In genomic region chr5:100255276-100255675, GRCm38 (mm10) we compare ENCODE assay signal across 21 mouse cellular contexts.
DNase-seq lines count a peak whose midpoint lies in the region; ATAC-seq lines count a peak whose summit lies in the region.
"Had no signal": no experiment of that assay in that cellular context is flagged by ENCODE, and none has a peak within 500 bp of the region (broad histone marks: within the 10 kb centered on the region; RNA-seq: fewer than 3 reads in every experiment).

No protein-coding gene starts in this region.

- no peak overlapping the region for H3K4me3 ChIP-seq in hindbrain, embryonic 11.5 days (ENCODE audit: low read depth, low read length)
- H3K4me3 ChIP-seq: embryonic facial prominence, embryonic 13.5 days; erythroblast, embryonic 14.5 days; forebrain, embryonic 12.5 days; forebrain, embryonic 15.5 days; hindbrain, embryonic 13.5 days; intestine, embryonic 15.5 days had no signal

- WGBS in hindbrain, embryonic 11.5 days, result 92% methylated on average over 9 of the region's 9 CpGs

- no peaks in the 10 kb centered on the region for H3K9me3 ChIP-seq in hindbrain, embryonic 11.5 days (ENCODE audit: control insufficient read depth, low read length)
- H3K9me3 ChIP-seq: embryonic facial prominence, embryonic 13.5 days; forebrain, embryonic 12.5 days; forebrain, embryonic 15.5 days; hindbrain, embryonic 13.5 days; intestine, embryonic 15.5 days had no signal

- no peak overlapping the region for H3K4me2 ChIP-seq in hindbrain, embryonic 11.5 days (replicated peaks; ENCODE audit: low read depth, low read length)
- H3K4me2 ChIP-seq: embryonic facial prominence, embryonic 13.5 days; forebrain, embryonic 12.5 days; forebrain, embryonic 15.5 days; hindbrain, embryonic 13.5 days; intestine, embryonic 15.5 days had no signal

- H3K27me3 ChIP-seq in hindbrain, embryonic 11.5 days (ENCODE audit: control insufficient read depth, insufficient read depth, low read length), result no peaks in the 10 kb centered on the region
- H3K27me3 ChIP-seq: embryonic facial prominence, embryonic 13.5 days; forebrain, embryonic 12.5 days; forebrain, embryonic 15.5 days; hindbrain, embryonic 13.5 days; intestine, embryonic 15.5 days had no signal

- no peak for ATAC-seq in hindbrain, embryonic 11.5 days (ENCODE audit: low FRiP score)
- ATAC-seq: activated CD4-positive, CD25-positive, alpha-beta regulatory T cell, adult 4 months; forebrain, embryonic 15.5 days; hindbrain, embryonic 16.5 days; intestine, embryonic 15.5 days had no signal

- intact Hi-C loops in left cerebral cortex, postnatal 36 days (cut with DNase I), result no loop called here

- H3K4me1 ChIP-seq in hindbrain, embryonic 11.5 days (replicated peaks; ENCODE audit: control insufficient read depth, insufficient read depth, low read length), result no peaks in the 10 kb centered on the region

- H3K9ac ChIP-seq in hindbrain, embryonic 11.5 days (ENCODE audit: low read depth, low read length), result no peak overlapping the region
- H3K9ac ChIP-seq: embryonic facial prominence, embryonic 13.5 days; forebrain, embryonic 12.5 days; forebrain, embryonic 15.5 days; hindbrain, embryonic 13.5 days; intestine, embryonic 15.5 days had no signal

- no peaks in the 10 kb centered on the region for H3K36me3 ChIP-seq in hindbrain, embryonic 11.5 days (ENCODE audit: control insufficient read depth, insufficient read depth, low read length)
- H3K36me3 ChIP-seq: embryonic facial prominence, embryonic 13.5 days; forebrain, embryonic 12.5 days; forebrain, embryonic 15.5 days; hindbrain, embryonic 13.5 days; intestine, embryonic 15.5 days had no signal

- no peak overlapping the region for H3K27ac ChIP-seq in hindbrain, embryonic 11.5 days (ENCODE audit: low read depth, low read length)
- H3K27ac ChIP-seq: embryonic facial prominence, embryonic 13.5 days; forebrain, embryonic 12.5 days; forebrain, embryonic 15.5 days; hindbrain, embryonic 13.5 days; intestine, embryonic 15.5 days had no signal

- peak; percentile 9 for DNase-seq in urinary bladder, postnatal 14 days (ENCODE audit: low spot score)
- no peak for DNase-seq in urinary bladder, postnatal 36 days (ENCODE audit: low spot score in 2 of 2)
- DNase-seq in adrenal gland, postnatal 10 days, result peak; percentile 63
- peak; percentile 28 to 47 for DNase-seq in adrenal gland, postnatal 36 days
- DNase-seq in hindbrain, embryonic 11.5 days (ENCODE audit: low spot score), result no peak
- DNase-seq in left cerebral cortex, postnatal 36 days (ENCODE audit: low spot score in 2 of 2), result no peak
- DNase-seq: cerebellum, adult 11 months; cerebellum, adult 2 months; cerebellum, adult 9-11 months; cerebellum, postnatal 25 days; gastrocnemius, postnatal 25 days; heart, adult 18-20 months; kidney, adult 11 months had no signal

Comparison
In these comparisons a context has a peak if more than half of its experiments do, and no peak if none do; other contexts are left out.
1. DNase-seq: peak in urinary bladder, postnatal 14 days (single experiment), adrenal gland, postnatal 10 days (single experiment) and adrenal gland, postnatal 36 days (2 of 2); none in urinary bladder, postnatal 36 days (0 of 2), hindbrain, embryonic 11.5 days (single experiment) and left cerebral cortex, postnatal 36 days (0 of 2).